Mouse (Mus musculus) cerebellum, adult 11-12 months (tissue): ENCODE results near the gene Trim66.

Source experiments
- DNase-seq: peaks from one replicate; pipeline ENCODE4 v3.0.0; 2022

Gene Trim66

GRCm38 (mm10) chr7:109519936-109520335 lies 12.0 kb upstream of the Trim66 start:
- DNase-seq, result no peak

DNA sequence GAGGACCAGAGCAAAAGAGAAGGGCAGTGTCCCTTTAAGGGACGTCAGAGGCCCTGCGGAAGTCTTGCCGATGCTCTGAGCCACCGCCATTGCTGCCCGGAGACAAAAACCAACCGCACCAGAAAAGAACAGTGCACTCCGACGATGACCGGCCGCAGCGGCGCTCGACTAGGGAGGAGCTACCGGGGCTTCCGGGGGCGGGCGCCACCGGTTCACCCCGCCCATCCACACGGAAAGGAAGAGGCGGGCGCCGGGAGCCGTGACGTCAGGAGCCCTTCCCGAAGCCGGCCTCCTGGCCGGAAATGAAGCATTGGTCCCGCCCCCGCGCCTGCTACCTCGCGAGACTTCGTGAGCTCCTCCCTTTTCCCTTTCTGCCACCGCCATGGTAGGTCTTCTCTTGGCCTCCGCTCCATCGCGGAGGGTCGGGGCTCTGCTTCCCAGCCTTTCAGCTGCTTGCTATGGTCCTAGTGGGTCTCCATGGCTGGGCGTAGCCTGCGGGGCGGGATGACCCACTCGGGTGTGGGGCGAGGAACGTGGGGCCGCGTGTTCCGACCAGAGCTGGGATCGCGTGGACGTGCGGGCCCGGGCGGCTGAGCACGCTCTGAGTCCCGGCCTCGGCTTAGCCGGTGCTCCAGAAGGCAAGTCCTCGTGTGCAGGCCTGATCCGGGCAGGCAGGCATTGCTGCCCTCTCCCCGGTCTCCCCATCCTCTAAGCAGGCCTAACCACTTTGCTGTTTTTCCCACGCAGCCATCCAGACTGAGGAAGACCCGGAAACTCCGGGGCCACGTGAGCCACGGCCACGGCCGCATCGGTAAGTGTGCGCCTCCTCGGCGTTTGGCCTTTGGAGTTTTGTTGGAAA lies 11.1 kb upstream of the Trim66 start, which contains the start of gene Rpl27a:
Gene Rpl27a, plus strand, starts transcription at position 310 of the 859 bp plus-strand sequence.
- peak; percentile 99 for DNase-seq

DNA sequence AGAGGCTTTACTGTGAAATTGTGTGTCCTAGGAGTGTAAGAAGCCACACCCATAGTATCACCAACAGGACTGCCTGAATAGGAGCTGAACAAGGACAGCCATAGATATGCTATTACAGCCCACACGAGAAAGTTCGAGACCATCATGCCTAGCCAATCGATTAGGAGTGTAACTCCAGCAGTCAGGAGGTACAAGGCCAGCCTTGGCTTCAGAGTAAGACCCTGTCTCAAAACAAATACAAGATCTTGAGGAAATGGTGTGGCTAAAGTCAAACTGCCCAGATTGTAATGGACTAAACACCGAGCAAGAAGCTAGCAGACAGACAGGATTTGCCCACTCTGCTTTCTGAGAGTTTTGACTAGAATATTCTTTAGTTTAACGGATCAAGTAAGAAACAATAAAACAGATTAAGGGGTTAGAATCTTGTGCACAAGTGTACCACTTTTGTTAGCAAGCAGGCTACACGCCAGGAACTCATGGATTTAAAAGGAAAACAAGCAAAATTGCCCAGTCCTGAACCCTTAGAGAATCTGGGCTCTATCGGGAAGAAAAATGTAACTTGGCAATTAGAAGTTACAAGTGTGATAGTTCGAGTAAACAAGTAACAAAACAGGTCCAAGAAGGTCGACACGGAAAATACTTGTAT lies 10.2 kb upstream of the Trim66 start:
- no peak for DNase-seq

GRCm38 (mm10) chr7:109516500-109516899 lies 8.6 kb upstream of the Trim66 start:
- DNase-seq, result no peak

DNA sequence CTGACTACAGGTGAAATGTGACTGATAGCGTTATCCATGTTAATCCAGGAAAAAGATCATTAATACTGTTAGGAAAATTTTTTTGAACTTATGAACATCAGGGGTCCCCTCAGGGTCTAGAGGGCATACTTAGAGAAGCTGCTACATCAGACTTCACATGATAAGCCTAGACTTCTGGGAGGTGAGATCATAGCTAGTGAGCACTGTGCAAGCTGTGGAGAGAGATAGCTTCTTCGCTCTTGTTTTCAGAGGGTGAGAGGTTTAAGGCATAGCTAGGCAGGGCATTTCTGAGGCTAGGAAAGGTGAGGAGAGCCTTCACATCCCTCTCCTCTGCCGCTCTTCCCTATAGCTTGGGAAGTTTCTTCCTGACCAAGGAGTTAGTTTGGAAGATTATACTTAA lies 3.9 kb upstream of the Trim66 start:
- DNase-seq, result no peak

GRCm38 (mm10) chr7:109510799-109511198 lies 2.9 kb upstream of the Trim66 start:
- no peak for DNase-seq

- DNase-seq, result no peak
These were observed 362 bp downstream of the Trim66 start for GRCm38 (mm10) chr7:109507572-109507971.

GRCm38 (mm10) chr7:109507119-109507518 lies 815 bp downstream of the Trim66 start:
- DNase-seq, result no peak

DNA sequence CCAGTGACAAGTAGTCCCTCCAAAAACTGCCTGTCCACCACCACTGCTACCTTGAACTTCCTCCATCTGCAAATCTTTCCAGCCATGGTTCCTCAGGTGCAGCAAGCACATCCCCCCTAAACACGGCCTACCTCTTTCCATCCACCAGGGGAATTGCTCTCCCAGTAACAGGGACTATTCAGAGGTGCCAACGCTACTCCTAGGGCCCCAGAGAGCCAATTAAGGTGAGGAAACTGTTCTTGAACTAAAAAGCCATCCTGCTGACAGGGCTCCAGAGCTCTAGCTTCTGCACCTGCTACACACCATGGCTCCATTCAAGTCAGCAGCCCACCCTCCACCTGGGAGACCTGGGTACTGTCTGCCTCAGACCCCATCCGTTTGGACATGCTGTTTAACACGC lies 10.4 kb downstream of the Trim66 start:
- no peak for DNase-seq

- DNase-seq, result peak; percentile 73
These were observed 14.3 kb downstream of the Trim66 start for GRCm38 (mm10) chr7:109493319-109494316.

GRCm38 (mm10) chr7:109492616-109493318 lies 15.2 kb downstream of the Trim66 start:
- peak; percentile 34 for DNase-seq

- no peak for DNase-seq
These were observed 23.7 kb downstream of the Trim66 start for GRCm38 (mm10) chr7:109484221-109484620.

DNA sequence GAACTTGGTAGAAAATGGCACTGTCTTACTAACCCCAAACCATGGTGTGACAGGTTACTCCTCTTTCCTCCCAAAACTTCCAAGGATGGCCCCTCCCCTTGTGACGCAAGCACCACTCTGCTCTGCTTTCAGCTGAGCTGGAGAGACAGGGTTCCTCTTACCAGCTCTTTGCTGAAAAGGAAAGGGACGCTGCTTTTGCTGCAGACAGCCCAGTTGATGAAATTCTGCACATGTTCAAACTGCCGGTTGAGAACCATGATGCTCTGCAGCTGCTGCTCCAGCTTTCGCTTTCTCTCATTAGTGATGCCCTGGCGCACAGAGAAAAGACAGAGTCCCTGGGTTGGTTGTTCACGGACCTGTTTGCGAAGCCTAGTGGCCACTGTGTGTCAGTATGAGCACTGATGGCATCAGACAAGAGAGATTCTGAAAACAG lies 27.2 kb downstream of the Trim66 start:
- DNase-seq, result no peak

GRCm38 (mm10) chr7:109477926-109478325 lies 30.0 kb downstream of the Trim66 start:
- DNase-seq, result no peak

DNA sequence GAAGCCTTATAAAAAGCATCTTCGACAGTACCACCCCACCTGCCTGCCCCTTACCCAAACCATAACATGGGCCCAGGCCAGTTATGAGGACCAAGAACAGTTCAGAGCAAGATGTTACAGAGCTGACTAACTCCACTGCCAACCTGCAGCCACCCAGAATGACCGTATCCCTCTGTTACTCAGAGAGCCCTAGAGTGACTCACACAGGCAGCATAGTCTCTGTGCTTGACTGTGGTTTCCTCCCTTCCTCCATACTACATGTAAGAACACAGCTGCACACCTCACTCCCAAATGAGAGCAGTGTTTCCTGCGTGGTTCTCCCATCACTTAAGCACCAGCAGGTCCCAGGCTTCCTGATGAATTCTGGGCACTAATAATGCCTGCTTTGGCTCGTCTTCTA lies 37.2 kb downstream of the Trim66 start:
- DNase-seq, result no peak

GRCm38 (mm10) chr7:109468262-109468701 lies 39.7 kb downstream of the Trim66 start:
- peak; percentile 19 for DNase-seq

DNA sequence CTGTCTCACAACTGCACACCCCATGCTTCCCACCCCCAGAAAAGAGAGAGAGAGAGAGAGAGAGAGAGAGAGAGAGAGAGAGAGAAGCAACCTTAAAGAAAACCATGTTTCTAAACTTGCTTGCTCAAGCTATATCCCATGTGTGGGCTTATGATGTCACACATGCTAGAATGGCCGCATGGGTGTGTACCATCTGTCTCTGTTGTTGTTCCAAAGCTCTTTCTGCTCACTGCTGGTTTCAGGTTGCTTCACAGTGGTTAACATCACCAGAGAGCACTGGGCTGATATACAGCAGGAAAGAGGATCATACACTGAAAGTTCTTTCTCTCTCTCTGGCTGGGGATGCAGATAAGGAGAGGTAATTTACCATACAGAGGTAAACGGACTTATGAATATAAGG lies 40.3 kb downstream of the Trim66 start:
- DNase-seq, result peak; percentile 22

DNA sequence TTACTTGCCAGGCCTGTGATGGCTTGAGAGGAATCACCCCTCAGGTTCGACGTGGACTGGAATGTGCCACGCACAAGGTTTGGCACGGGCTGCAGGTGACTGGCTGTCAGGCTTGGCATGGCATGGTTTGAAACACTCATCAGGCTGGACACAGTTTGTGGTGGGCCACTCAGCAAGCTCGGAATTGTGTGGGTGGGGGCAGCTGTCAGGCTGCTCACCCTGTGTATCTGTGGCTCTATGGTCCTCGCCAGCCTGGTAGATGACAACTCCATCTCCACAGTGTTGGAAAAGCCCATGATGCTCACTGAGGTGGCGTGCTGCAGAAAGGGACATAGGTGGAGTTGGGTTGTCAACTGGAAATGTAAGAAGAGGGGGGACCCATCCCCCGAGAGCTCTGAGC lies 47.2 kb downstream of the Trim66 start:
- DNase-seq, result no peak

DNA sequence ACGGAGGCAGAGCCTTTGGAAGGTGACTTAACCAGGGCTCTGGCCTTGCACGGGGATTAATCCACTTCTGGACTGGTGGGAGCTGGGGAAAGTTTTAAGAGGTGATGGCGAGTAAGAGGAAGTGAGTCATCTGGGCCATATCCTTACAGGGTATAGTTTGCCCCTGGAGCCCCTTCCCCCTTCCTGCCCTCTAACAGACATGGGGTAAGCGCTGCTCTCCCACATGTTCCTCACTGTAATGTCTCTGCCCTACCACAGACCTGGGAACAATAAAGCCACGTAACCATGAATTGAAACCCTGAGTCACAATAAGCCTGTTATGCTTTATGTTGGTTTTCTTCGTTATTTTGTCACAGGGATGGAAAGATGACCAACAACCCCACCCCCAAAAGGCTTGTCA lies 51.4 kb downstream of the Trim66 start:
- DNase-seq, result no peak

DNA sequence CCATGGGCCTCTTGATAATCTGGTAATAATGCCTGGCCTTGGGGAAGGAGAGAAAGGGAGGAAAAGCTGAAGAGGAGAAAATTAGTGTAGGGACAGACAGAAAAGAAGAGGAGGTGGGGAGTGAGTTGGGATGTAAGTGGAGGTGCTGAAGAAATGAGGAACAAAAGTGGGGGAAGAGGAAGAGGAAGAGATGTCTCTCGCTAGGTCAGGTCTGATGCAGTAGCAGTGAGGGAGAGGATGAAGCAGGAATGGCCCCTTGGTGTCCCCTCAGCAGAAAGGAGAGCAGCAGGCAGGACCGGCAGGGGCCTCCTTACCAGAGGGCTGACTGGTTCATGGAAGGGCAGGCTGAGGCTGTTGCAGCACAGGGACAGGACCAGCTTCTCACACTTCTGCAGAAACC lies 52.2 kb downstream of the Trim66 start:
- DNase-seq, result no peak

DNA sequence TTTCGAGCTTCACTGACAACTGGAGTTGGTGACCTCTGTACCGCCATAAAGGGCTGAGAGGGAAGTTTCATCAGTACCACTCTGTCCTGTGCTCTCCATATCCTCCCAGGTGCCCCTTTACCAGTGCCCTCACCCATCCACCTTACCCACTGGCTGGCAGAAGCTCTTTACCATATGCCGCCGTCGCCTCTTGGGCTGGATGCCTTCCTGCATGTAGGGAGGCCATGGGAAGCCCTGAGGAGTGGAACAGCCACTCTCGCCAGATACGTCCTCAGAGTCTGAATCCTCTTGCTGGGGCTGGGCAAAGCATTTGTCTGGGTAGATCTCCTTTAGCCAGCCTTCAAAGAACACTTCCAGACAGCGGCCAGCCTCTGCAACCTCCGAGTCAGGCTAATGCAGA lies 53.1 kb downstream of the Trim66 start:
- DNase-seq, result no peak

DNA sequence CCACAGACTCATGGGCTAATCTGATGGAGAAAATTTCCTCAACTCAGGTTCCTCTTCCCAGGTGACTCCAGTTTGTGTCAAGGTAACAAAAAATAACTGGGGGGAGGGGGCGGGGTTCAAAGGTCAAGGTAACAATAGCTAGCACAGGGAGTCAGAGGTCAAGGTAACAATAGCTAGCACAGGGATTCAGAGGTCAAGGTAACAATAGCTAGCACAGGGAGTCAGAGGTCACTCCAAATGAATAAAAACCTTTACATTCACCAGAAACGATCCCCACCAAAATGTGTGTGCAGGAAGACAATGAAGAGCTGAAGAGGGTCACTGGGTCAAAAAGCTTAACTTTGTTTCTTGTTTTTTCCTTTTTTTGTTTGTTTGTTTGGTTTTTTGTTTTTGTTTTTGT lies 59.9 kb downstream of the Trim66 start:
- no peak for DNase-seq
